Mouse (Mus musculus) G1E (cell line): ENCODE measurements at regions not wholly inside any gene's neighbourhood (a gene's known extent, or its start where the extent isn't known, plus 50 kb on each side); places are given as distances from the start of the nearest gene placed in this dataset.

Experiments used
- ATAC-seq: 2 replicates; pipeline ENCODE4 v1.8.0; 2016; ENCODE audit warnings: mild to moderate bottlenecking; ENCODE audit not compliant: insufficient number of reproducible peaks, poor library complexity, low FRiP score, severe bottlenecking; ENCODE audit errors: extremely low read depth
- DNase-seq: peaks from one replicate; pipeline ENCODE4 v3.0.0; 2012; ENCODE audit warnings: low spot score
- H3K27me3 ChIP-seq: 2 replicates; pipeline ENCODE4 v1.6.1; 2012; ENCODE audit warnings: mild to moderate bottlenecking, low read length, inconsistent platforms; ENCODE audit not compliant: insufficient read depth
- H3K36me3 ChIP-seq: replicated peaks from 2 replicates; pipeline ENCODE3; 2012; ENCODE audit warnings: mild to moderate bottlenecking, inconsistent platforms
- H3K4me1 ChIP-seq: 2 replicates; pipeline ENCODE4 v1.6.1; 2012; ENCODE audit warnings: low read depth, low read length, inconsistent platforms, mixed read lengths; ENCODE audit not compliant: insufficient read depth
- H3K4me3 ChIP-seq: 2 replicates; pipeline ENCODE4 v1.5.1; 2012; ENCODE audit warnings: low read depth, mild to moderate bottlenecking, inconsistent platforms, low read length, moderate library complexity, mixed read lengths
- H3K9me3 ChIP-seq: replicated peaks from 2 replicates; pipeline ENCODE4 v1.6.1; 2012; ENCODE audit warnings: inconsistent platforms
- CTCF ChIP-seq: IDR thresholded peaks from 2 replicates; pipeline ENCODE4 v1.5.1; 2012; ENCODE audit warnings: low read depth, low read length, inconsistent platforms, mixed read lengths
- GATA1 ChIP-seq: IDR thresholded peaks from 2 replicates; pipeline ENCODE4 v1.6.1; 2012; ENCODE audit warnings: borderline replicate concordance, low read length, inconsistent platforms, mixed read lengths
- GATA2 ChIP-seq: IDR thresholded peaks from 2 replicates; pipeline ENCODE4 v1.6.1; 2012; ENCODE audit warnings: low read depth, low read length, inconsistent platforms, borderline replicate concordance
- POLR2AphosphoS5 ChIP-seq: IDR thresholded peaks from 2 replicates; pipeline ENCODE4 v1.6.1; 2012; ENCODE audit warnings: low read depth, low read length, inconsistent platforms; ENCODE audit not compliant: insufficient replicate concordance
- TAL1 ChIP-seq: conservative IDR thresholded peaks from 2 replicates; pipeline ENCODE4 v1.6.1; 2012; ENCODE audit warnings: low read depth, low read length, inconsistent platforms, mixed read lengths

DNA sequence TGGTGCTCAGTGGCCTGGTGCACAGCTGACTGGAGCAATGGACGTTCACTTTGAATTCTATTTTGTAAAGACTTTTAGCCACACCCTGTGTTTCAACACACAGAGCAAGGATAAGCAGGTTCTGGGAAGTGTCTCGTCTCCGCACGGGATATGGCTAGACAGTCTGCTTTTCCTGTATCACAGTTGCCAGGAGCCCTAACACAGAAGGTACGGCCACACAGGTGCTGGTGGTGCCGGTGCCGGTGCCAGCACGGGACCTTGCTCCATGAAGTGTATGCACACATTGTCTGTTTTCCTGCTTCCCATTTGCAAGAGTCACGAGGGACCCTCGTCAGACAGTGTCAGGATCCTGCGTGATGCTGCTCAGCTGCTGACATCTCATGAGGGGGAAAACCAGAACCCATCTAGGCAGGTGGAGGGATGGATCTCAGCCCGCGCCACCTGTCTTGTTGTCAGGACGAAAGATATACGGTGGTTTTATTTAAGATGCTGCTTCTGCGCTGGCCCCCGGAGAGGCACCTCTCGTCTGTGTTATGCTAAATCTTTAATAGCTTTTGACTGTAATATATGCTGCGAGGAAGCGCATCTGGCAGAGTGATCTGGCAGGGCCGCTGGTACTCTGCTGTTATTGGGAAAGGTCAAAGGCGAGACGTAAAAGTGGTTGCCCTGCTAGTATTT lies 64.4 kb upstream of the Hdac4 start:
- H3K4me3 ChIP-seq = no peak overlapping the region

GRCm38 (mm10) chr1:92258026-92258425 lies 62.5 kb upstream of the Hdac4 start:
- DNase-seq (no peak), ATAC-seq (no peak)
- Histone ChIP-seq H3K4me3 (no peak overlapping the region), H3K9me3 (no peaks in the 10 kb centered on the region), H3K27me3 (peaks cover 5% of the 10 kb centered on the region; the same call in 1 of the 2 replicates), H3K4me1 (no peaks in the 10 kb centered on the region), H3K36me3 (no peaks in the 10 kb centered on the region)
- TF ChIP-seq GATA2 = no peak
- TF ChIP-seq CTCF = no peak
- TF ChIP-seq GATA1 = no peak
- TF ChIP-seq TAL1 = no peak
- TF ChIP-seq POLR2AphosphoS5 = no peak

More for the DNA sequence above, 64.4 kb upstream of the Hdac4 start:
- ATAC-seq (no peak), DNase-seq (no peak)
- Histone ChIP-seq H3K9me3 (no peaks in the 10 kb centered on the region), H3K27me3 (peaks cover 5% of the 10 kb centered on the region), H3K36me3 (no peaks in the 10 kb centered on the region), H3K4me1 (no peaks in the 10 kb centered on the region)
- TF ChIP-seq CTCF = no peak
- no peak for TF ChIP-seq POLR2AphosphoS5
- no peak for TF ChIP-seq GATA1
- no peak for TF ChIP-seq GATA2

DNA sequence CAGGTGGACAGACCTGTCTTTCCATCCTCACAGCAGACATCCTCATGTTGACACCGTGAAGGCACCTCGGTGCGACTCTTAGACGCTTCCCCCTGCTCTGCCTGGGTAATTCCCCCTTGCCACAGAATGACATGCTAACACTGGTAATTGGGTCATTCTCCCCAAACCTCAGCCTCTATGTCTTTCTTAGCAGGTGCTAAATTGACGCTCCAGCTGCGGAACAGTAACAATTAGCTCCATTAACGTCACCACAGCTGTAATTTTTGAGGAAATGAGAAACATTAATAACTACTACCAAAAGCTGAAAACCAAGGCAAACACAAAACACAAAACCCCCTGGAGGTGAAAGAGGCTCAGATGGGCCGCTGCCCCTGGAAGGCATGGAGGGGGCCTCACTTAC lies 57.6 kb upstream of the Hdac4 start:
- H3K4me3 ChIP-seq = no peak overlapping the region
- H3K27me3 ChIP-seq = peaks cover 9% of the 10 kb centered on the region; the same call in 1 of the 2 replicates
- TF ChIP-seq GATA2 = no peak
- no peak for TF ChIP-seq CTCF
- TF ChIP-seq GATA1 = no peak
- TF ChIP-seq POLR2AphosphoS5 = no peak
- TF ChIP-seq TAL1 = no peak
- H3K9me3 ChIP-seq = no peaks in the 10 kb centered on the region
- DNase-seq (no peak), ATAC-seq (no peak; the same call in 1 of the 2 replicates)
- H3K36me3 ChIP-seq = no peaks in the 10 kb centered on the region
- H3K4me1 ChIP-seq = no peaks in the 10 kb centered on the region

DNA sequence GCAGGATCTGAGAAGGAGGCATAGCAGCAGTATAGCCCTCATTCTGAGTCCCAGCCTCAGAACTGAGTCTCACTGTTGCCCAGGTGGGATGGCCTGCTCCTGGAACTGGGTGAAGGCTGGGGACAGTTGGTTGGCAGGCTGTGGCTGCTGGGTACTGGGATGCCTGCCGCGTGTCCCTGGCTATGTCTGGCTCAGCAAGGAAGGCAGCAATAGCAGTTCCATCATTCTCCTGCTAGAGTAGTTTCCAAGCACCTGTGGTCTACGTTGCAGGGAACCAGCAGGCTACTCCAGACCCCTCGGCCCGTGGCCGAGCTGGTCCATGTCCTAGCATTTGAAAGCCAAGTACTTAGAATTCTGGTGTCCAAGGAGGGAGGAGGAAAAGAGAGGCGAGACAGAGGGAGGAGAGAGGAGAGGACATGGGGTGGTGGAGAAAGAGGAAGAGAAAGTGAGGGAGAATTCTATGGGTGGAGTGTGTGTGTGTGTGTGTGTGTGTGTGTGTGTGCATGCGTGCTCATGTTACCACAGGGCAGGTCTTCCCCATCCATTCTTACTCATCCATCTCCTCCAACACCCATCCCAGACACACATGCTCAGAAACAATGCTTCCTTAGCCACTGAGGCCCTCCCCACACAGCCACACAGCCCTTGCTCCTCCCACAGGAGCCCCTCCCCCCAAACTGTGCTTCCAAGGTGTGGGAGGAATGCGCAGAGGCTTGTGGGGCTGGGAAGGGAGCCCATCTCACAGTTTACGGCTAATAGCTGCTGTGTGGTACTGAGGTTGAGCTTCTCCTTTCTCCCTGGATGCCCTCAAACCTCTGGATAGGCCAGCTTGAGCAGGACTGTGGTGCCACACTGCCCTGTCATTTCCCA lies 55.3 kb upstream of the Hdac4 start:
- TF ChIP-seq GATA2 = no peak
- no peak for TF ChIP-seq POLR2AphosphoS5
- no peak for TF ChIP-seq CTCF
- TF ChIP-seq GATA1 = no peak
- no peak for TF ChIP-seq TAL1
- Histone ChIP-seq H3K27me3 (peaks cover 22% of the 10 kb centered on the region), H3K9me3 (no peaks in the 10 kb centered on the region), H3K4me1 (no peaks in the 10 kb centered on the region), H3K4me3 (no peak overlapping the region), H3K36me3 (no peaks in the 10 kb centered on the region)
- no peak for DNase-seq
- no peak for ATAC-seq
